Mouse (Mus musculus): ENCODE measurements around the gene Slc1a1.

GRCm38 (mm10) chr19:28963113-28963512, 128.3 kb downstream of the Slc1a1 start:
- TF ChIP-seq CTCF (IDR thresholded peaks at IDR 0.05; ENCODE audit: control insufficient read depth, insufficient read depth, insufficient replicate concordance, low read depth, low read length), result no peak
- TF ChIP-seq POLR2A (IDR thresholded peaks at IDR 0.05; ENCODE audit: control insufficient read depth, low read depth, low read length), result no peak

Data from testis, adult 2 months (tissue).